Mouse (Mus musculus) intestine, embryonic 15.5 days (tissue): ENCODE results near the gene Zranb1. TPM values are rescaled to one million over a fixed set of nuclear protein-coding genes. Genes with fewer than 3 reads are reported as not detected.

Experiments used
- ATAC-seq: fragments of 200-750 bp; cut with Nextera tagmentation; 2 replicates; pipeline ENCODE4 v1.8.0; 2017; ENCODE audit warnings: moderate TSS enrichment, moderate library complexity
- H3K27ac ChIP-seq: fragments of 300-500 bp; sonication (generic); 2 replicates; pipeline ENCODE4 v1.5.1; 2015; ENCODE audit warnings: mild to moderate bottlenecking, inconsistent platforms
- H3K27me3 ChIP-seq: fragments of 300-500 bp; sonication (generic); replicated peaks from 2 replicates; pipeline ENCODE4 v1.6.1; 2015; ENCODE audit warnings: inconsistent platforms
- H3K36me3 ChIP-seq: fragments of 300-500 bp; sonication (generic); 2 replicates; pipeline ENCODE4 v1.6.1; 2015; ENCODE audit warnings: inconsistent platforms
- H3K4me1 ChIP-seq: fragments of 300-500 bp; sonication (generic); replicated peaks from 2 replicates; pipeline ENCODE4 v1.6.1; 2015; ENCODE audit warnings: inconsistent platforms
- H3K4me2 ChIP-seq: fragments of 300-500 bp; sonication (generic); replicated peaks from 2 replicates; pipeline ENCODE4 v1.6.1; 2015; ENCODE audit warnings: mild to moderate bottlenecking, inconsistent platforms
- H3K4me3 ChIP-seq: fragments of 300-500 bp; sonication (generic); replicated peaks from 2 replicates; pipeline ENCODE4 v1.5.1; 2015; ENCODE audit warnings: inconsistent platforms
- H3K9ac ChIP-seq: fragments of 300-500 bp; sonication (generic); 2 replicates; pipeline ENCODE4 v1.6.1; 2015; ENCODE audit warnings: inconsistent platforms
- H3K9me3 ChIP-seq: fragments of 300-500 bp; sonication (generic); 2 replicates; pipeline ENCODE4 v1.6.1; 2016; ENCODE audit warnings: inconsistent platforms
- WGBS: fragments of 180-500 bp; shearing (Covaris S2); methylation state at CpG from one replicate; pipeline ENCODE4 v1.1.7; 2015; 5-methylcytosine and 5-hydroxymethylcytosine counted together
- polyA plus RNA-seq: library from polyadenylated mRNA; unstranded; fragments of >200 nt; fragmentation: Nextera tagmentation; extraction: Ambion mirVana; gene quantifications from 2 replicates; pipeline ENCODE4 v1.2.1, GENCODE M21; 2015

Zranb1 gene
- polyA plus RNA-seq, 1 experiment from 2014 or later = 10.6 TPM

DNA sequence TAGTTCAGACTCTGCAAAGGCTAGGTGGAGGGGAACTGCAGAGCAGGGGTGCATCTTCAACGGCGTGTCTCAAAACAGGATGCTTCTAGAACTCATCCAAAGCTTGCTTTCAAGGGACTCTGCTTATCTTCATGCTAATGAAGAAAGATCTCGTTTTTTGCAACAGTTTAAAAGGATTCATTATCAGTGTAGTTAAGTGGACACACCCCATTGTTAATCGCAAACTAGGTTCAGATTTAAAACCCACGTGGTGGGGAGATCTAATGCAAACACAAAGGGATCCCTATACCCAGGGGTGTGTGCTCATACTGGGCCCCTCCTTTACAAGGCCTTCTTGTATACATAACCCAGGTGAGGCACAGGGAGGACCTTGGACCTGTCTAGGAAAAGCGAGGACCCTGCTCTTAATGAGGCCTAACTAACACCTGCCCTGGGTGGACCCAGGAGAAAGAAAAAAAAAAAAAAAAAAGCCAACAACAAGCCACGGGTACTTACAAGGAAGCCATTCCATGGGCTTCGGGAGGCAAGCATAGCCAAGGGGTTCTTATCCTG is 98.6 kb downstream of the Zranb1 start:
- Histone ChIP-seq H3K27ac (peak overlapping the region; percentile 62), H3K4me2 (peak overlapping the region; percentile 34), H3K4me3 (no peak overlapping the region), H3K9me3 (no peaks in the 10 kb centered on the region), H3K9ac (no peak overlapping the region), H3K36me3 (no peaks in the 10 kb centered on the region), H3K4me1 (peaks cover 44% of the 10 kb centered on the region), H3K27me3 (no peaks in the 10 kb centered on the region)
- 50% methylated on average over 8 of the region's 8 CpGs for WGBS
- peak; percentile 95 for ATAC-seq

DNA sequence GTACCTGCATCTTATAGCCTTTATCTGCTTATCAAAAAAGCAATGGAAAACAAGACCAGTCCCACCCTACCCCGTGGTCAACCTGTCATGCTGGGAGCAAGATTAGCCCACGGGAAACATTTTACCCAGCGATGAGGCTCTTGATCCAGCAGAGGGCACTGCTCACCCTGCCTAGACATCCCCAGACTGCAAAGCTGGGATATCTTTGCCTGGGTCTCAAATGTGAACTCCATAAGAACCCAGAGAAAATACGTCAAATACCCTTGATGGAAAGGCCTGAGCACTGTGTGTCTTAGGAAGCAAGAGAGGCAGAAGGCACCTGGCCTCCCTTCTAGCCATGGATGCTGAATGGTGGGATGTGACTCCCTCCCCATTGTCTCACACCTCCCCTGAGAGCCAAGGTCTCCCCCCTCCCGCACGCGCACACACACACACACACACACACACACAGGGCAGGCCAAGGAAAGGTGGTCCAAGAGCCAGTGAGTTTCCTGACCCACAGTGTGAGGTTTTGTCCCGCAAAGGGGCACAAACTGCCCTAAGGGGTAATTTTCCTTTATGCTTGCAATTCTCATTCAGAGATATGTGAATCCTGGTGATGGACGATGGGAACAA is 101.8 kb downstream of the Zranb1 start:
- Histone ChIP-seq H3K4me1 (peaks cover 52% of the 10 kb centered on the region), H3K4me2 (no peak overlapping the region), H3K27me3 (no peaks in the 10 kb centered on the region), H3K4me3 (no peak overlapping the region), H3K9ac (no peak overlapping the region), H3K27ac (peak overlapping the region; percentile 22; the same call in 1 of the 2 replicates), H3K9me3 (no peaks in the 10 kb centered on the region), H3K36me3 (no peaks in the 10 kb centered on the region)
- 49% methylated on average over 9 of the region's 9 CpGs for WGBS
- ATAC-seq = peak; percentile 10; the same call in 1 of the 2 replicates

DNA sequence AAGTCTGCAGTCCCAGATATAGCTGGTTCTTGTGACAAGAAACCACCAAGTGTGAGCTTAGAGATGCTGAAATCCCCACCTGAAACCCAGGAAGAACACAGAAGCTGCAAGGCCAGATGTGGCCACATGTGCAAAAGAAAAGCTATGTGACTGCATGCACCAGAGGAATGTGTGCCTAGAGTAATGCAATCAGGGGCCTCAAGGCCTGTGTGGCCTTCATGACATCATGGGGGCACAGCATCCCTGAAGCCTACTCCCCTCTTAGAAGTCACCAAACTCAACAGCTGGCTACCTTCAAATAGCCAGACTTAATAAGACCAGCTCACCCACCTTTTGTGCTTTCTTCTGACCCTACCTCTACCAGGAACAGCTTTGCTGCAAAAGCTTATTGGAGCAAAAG is 105.0 kb downstream of the Zranb1 start:
- no peak overlapping the region for H3K27ac ChIP-seq

More for the DNA sequence above, 105.0 kb downstream of the Zranb1 start:
- Histone ChIP-seq H3K4me3 (no peak overlapping the region), H3K36me3 (no peaks in the 10 kb centered on the region), H3K9me3 (no peaks in the 10 kb centered on the region), H3K9ac (peak overlapping the region; percentile 26; the same call in 1 of the 2 replicates), H3K27me3 (no peaks in the 10 kb centered on the region), H3K4me1 (peaks cover 63% of the 10 kb centered on the region), H3K4me2 (no peak overlapping the region)
- ATAC-seq = no peak

Other genes starting within 250 kb of the Zranb1 start
- 17.9 and 19.1 TPM in 2 replicates for gene Fam53b, start 117.3 kb upstream of the Zranb1 start, polyA plus RNA-seq
- gene Eef1akmt2, start 78.5 kb upstream of the Zranb1 start, polyA plus RNA-seq = 60.7 and 64.4 TPM in 2 replicates
- 30.3 and 36.9 TPM in 2 replicates for gene Abraxas2, start 71.9 kb upstream of the Zranb1 start, polyA plus RNA-seq
- 61.9 and 67.0 TPM in 2 replicates for gene Fgfr2, start 192.2 kb downstream of the Zranb1 start, polyA plus RNA-seq
- 85.3 and 85.5 TPM in 2 replicates for gene Ctbp2, start 193.2 kb downstream of the Zranb1 start, polyA plus RNA-seq